Mouse (Mus musculus): ENCODE results near the gene Tmem88.

Tmem88 gene

DNA sequence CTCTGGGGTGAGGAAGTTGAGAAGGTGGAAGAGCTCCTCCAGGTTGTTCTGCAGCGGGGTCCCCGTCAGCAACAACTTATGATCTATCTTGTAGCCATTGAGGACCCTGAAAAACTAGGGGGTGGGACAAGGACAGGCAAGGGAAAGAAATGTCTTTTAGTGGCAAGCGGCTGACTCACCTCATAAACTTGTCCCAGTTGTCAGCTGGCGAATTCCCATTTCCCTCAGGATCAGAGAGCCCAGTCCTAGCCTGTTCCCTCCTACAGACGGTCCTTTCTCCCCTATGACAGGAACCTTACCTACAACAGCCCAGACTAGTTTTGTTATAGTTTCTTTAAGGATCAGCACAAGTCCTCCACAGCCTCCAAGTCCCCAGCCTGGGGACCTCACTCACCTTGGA lies 41.5 kb downstream of the Tmem88 start:
- no peak for DNase-seq
